Mouse (Mus musculus) bone marrow, adult 2 months (tissue): ENCODE measurements around the gene Rnf19b. TPM values are rescaled to one million over a fixed set of nuclear protein-coding genes. Genes with fewer than 3 reads are reported as not detected.

ENCODE experiments used
- H3K27ac ChIP-seq: fragments of 200-500 bp; 2 replicates; pipeline ENCODE4 v1.5.1; 2012; ENCODE audit warnings: low read depth, mild to moderate bottlenecking, control low read depth, inconsistent platforms, low read length; ENCODE audit not compliant: control insufficient read depth, poor library complexity, insufficient read depth
- H3K4me1 ChIP-seq: fragments of 200-500 bp; 2 replicates; pipeline ENCODE4 v1.6.1; 2011; ENCODE audit warnings: low read length; ENCODE audit not compliant: control insufficient read depth, insufficient read depth
- H3K4me3 ChIP-seq: fragments of 200-500 bp; replicated peaks from 2 replicates; pipeline ENCODE3; 2011; ENCODE audit warnings: mild to moderate bottlenecking, low read depth, low read length, control low read depth; ENCODE audit not compliant: control insufficient read depth
- CTCF ChIP-seq: fragments of 200-500 bp; IDR thresholded peaks from 2 replicates; pipeline ENCODE4 v1.5.1; 2011; ENCODE audit warnings: low read length, control low read depth; ENCODE audit not compliant: control insufficient read depth, insufficient read depth
- POLR2A ChIP-seq: fragments of 200-500 bp; IDR thresholded peaks from 2 replicates; pipeline ENCODE4 v1.6.1; 2011; ENCODE audit warnings: low read depth, mild to moderate bottlenecking, control low read depth, low read length, borderline replicate concordance; ENCODE audit not compliant: control insufficient read depth
- WGBS: fragments of 180-500 bp; shearing (Covaris S2); methylation state at CpG from one replicate; pipeline ENCODE4 v1.1.7; 2018; 5-methylcytosine and 5-hydroxymethylcytosine counted together
- polyA plus RNA-seq: library from polyadenylated mRNA; stranded (reverse); fragments of >200 nt; gene quantifications from 2 replicates; pipeline ENCODE4 v1.2.4, GENCODE M21; 2011; ENCODE audit warnings: low replicate concordance; ENCODE audit not compliant: missing spikeins, insufficient read depth, insufficient read length

Gene Rnf19b
- polyA plus RNA-seq, 1 experiment, result 47.7 TPM

- no peak overlapping the region for H3K4me3 ChIP-seq
- peaks cover 17% of the 10 kb centered on the region for H3K4me1 ChIP-seq
- peak overlapping the region; percentile 95 for H3K27ac ChIP-seq
- no peak for TF ChIP-seq POLR2A
- TF ChIP-seq CTCF, result no peak
- WGBS, result 3% methylated on average over 11 of the region's 11 CpGs
Observed at GRCm38 (mm10) chr4:129032133-129032962, 25.7 kb upstream of the Rnf19b start.

GRCm38 (mm10) chr4:129032963-129033951, 24.8 kb upstream of the Rnf19b start:
- 3% methylated on average over 17 of the region's 17 CpGs for WGBS
- peaks cover 18% of the 10 kb centered on the region for H3K4me1 ChIP-seq
- TF ChIP-seq POLR2A (no peak), CTCF (no peak)
- peak overlapping the region; percentile 95 for H3K27ac ChIP-seq
- peak overlapping the region; percentile 2 for H3K4me3 ChIP-seq

DNA sequence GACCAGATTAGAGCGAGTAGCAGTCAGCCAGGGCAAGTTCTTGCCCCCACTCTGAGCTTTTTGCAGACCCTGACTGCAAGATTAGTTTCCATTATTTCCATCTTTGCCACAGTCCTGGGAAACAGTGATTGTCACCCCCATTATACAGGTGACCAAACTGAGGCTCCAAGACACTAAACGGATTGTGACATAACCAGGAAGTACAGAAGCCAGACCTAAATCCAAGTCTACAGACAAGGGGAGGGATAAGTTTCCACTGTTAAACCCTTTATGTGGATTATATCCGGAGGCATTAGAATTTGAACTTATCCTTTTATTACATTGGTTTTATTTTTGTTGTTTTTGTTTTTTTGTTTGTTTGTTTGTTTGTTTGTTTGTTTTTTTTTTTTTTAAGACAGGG, 23.8 kb upstream of the Rnf19b start:
- Histone ChIP-seq H3K27ac (peak overlapping the region; percentile 95; the same call in 1 of the 2 replicates), H3K4me3 (no peak overlapping the region), H3K4me1 (peaks cover 18% of the 10 kb centered on the region)
- 63% methylated on average over 3 of the region's 3 CpGs for WGBS
- no peak for TF ChIP-seq POLR2A
- no peak for TF ChIP-seq CTCF

DNA sequence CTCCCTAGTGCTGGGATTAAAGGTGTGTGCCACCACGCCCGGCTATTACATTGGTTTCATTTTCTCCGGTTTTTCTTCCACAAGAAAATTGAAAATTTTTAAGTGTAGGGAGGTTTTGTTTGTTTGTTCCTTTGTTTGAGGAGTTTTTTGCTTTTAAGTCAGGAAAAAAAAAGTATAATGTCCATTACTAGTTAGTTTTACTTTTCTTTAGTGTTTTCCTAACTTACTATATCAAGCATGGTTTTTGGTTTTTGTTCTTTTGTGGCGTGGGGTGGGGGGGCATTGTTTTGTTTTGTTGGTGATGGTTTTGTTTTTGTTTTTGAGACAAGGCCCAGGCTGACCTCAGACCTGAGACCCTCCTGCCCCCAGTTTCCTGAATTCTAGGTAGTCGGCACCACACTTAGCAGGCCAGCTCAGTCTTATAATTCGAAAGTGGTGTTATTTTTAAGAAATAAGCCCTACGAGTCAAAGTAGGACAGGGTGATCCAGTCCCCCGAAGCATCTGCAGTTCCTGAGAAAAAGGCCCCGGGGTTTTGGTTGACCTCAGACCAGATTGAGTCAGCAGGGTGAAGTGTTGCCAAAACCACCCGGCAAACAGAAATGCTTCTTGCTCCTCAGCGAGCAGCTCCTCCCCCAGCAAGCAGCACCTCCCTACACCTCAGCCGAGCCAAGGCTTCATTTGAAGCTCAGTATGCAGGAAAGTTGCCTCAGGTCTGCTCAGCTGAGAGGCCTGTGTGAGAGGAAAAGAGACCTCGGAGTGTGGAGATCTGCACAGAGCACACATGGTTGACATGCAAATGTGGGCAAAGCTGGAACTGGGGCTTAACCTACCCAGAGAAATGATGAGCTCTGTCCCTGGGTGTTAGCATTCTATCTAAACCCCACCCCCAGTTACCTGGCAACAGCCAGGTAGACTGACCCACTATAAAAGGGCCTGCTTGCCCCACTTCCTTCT, 23.1 kb upstream of the Rnf19b start:
- peaks cover 18% of the 10 kb centered on the region for H3K4me1 ChIP-seq
- WGBS, result 14% methylated on average over 13 of the region's 13 CpGs

DNA sequence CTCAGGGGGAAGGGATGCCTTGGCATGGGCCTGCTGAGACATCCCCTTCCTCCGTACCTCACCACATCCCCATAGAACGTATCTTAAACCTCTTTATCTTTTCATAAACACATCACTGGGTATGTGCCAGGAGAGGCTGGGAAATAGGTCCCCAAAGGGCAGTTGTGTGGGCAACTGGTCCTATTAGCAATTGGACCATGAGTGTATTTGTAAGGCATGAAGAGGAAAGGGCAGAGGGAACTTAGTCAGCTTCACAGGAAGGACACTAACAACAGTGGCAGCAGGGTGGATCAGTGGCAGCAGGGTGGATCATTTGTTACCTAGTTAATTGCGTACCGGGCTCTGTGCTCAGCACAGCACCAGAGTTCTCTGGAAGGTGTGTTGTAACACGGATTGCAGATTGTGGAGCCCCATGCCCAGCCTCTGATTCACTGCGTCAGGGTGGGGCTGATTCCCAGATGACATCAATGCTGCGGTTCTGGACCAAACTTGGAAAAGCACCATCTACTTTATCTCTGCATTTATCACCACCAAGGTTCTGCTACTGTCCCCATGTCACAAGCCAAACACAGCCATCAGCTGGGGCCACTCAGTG, 22.1 kb upstream of the Rnf19b start:
- TF ChIP-seq CTCF (no peak), POLR2A (no peak)
- Histone ChIP-seq H3K4me1 (peaks cover 18% of the 10 kb centered on the region), H3K4me3 (no peak overlapping the region), H3K27ac (peak overlapping the region; percentile 53)
- 34% methylated on average over 7 of the region's 7 CpGs for WGBS

More for the DNA sequence above, 23.1 kb upstream of the Rnf19b start:
- H3K27ac ChIP-seq, result peak overlapping the region; percentile 53
- TF ChIP-seq CTCF (no peak), POLR2A (no peak)
- H3K4me3 ChIP-seq, result no peak overlapping the region

DNA sequence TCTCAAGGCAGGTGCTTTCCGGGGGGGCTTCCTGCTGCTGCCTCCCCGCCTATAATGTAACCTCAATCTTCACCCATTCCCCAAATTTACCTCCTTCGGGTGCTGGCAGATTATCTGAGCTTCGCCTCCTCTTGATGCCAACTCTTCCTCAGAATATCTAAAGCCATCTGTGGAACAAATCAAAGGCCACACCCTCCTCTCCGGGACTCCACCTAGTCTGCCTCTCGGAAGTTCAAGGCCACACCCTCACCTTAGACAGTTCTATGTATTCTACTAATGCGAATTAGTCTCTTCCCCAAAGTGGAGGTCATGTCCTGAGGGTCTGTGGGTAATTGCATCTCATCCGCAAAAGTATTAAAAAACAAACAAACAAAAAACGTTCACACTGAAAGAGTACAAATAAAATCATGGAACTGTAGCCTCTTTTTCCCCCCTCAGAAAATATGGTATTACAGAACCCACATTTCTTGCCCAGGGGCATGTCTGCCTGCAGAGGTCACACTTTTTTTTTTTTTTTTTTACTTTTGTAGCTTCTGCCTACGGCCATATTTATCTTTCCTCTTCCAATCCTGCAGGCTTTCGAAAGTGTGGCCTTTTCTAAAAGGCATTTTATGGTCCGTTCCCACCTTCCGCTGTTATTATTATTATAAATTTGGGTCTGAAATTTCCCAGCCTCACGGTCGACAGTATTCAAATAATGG, 10.2 kb upstream of the Rnf19b start:
- TF ChIP-seq POLR2A (no peak), CTCF (no peak)
- Histone ChIP-seq H3K4me3 (no peak overlapping the region), H3K27ac (no peak overlapping the region), H3K4me1 (no peaks in the 10 kb centered on the region; the same call in 1 of the 2 replicates)
- WGBS, result 28% methylated on average over 15 of the region's 15 CpGs
